Mouse (Mus musculus) hindbrain, embryonic 11.5 days (tissue): Measurements from ENCODE around the gene Rassf6. TPM values are rescaled to one million over a fixed set of nuclear protein-coding genes. Genes with fewer than 3 reads are reported as not detected.
"Not testable (repeated sequence)": the region's sequence is repeated elsewhere in the genome, so short reads cannot be mapped to it uniquely, and the experiment has no call there.

Experiments
- ATAC-seq: fragments of 200-750 bp; cut with Nextera tagmentation; 2 replicates; pipeline ENCODE4 v1.8.0; 2017; ENCODE audit warnings: mild to moderate bottlenecking, moderate TSS enrichment, moderate library complexity; ENCODE audit not compliant: low FRiP score
- DNase-seq: peaks from one replicate; pipeline ENCODE4 v3.0.0-alpha.2; 2015; ENCODE audit warnings: low spot score
- H3K27ac ChIP-seq: fragments of 300-500 bp; sonication (generic); 2 replicates; pipeline ENCODE4 v1.5.1; 2014; ENCODE audit warnings: mild to moderate bottlenecking, low read depth, low read length
- H3K27me3 ChIP-seq: fragments of 300-500 bp; sonication (generic); 2 replicates; pipeline ENCODE4 v1.6.1; 2014; ENCODE audit warnings: mild to moderate bottlenecking, low read length, moderate library complexity, mixed read lengths; ENCODE audit not compliant: control insufficient read depth, insufficient read depth
- H3K36me3 ChIP-seq: fragments of 300-500 bp; sonication (generic); 2 replicates; pipeline ENCODE4 v1.6.1; 2014; ENCODE audit warnings: mild to moderate bottlenecking, low read length, moderate library complexity, mixed read lengths; ENCODE audit not compliant: control insufficient read depth, insufficient read depth
- H3K4me1 ChIP-seq: fragments of 300-500 bp; sonication (generic); replicated peaks from 2 replicates; pipeline ENCODE4 v1.6.1; 2014; ENCODE audit warnings: low read length, mixed read lengths; ENCODE audit not compliant: control insufficient read depth, insufficient read depth
- H3K4me2 ChIP-seq: fragments of 300-500 bp; sonication (generic); replicated peaks from 2 replicates; pipeline ENCODE4 v1.6.1; 2014; ENCODE audit warnings: mild to moderate bottlenecking, low read depth, low read length
- H3K4me3 ChIP-seq: fragments of 300-500 bp; sonication (generic); 2 replicates; pipeline ENCODE4 v1.5.1; 2014; ENCODE audit warnings: low read depth, low read length
- H3K9ac ChIP-seq: fragments of 300-500 bp; sonication (generic); 2 replicates; pipeline ENCODE4 v1.6.1; 2014; ENCODE audit warnings: low read depth, low read length
- H3K9me3 ChIP-seq: fragments of 300-500 bp; sonication (generic); 2 replicates; pipeline ENCODE4 v1.6.1; 2016; ENCODE audit warnings: low read length; ENCODE audit not compliant: control insufficient read depth
- WGBS: fragments of 180-500 bp; shearing (Covaris S2); extraction: QIAGEN DNeasy Blood & Tissue Kit; methylation state at CpG from one replicate; pipeline ENCODE4 v1.1.7; 2014; 5-methylcytosine and 5-hydroxymethylcytosine counted together
- polyA plus RNA-seq: library from polyadenylated mRNA; unstranded; fragments of >200 nt; fragmentation: Nextera tagmentation; extraction: Ambion mirVana; gene quantifications from 2 replicates; pipeline ENCODE4 v1.2.1, GENCODE M21; 2014

Rassf6 gene
- polyA plus RNA-seq, 1 experiment from 2014 or later: 1.2 TPM

DNA sequence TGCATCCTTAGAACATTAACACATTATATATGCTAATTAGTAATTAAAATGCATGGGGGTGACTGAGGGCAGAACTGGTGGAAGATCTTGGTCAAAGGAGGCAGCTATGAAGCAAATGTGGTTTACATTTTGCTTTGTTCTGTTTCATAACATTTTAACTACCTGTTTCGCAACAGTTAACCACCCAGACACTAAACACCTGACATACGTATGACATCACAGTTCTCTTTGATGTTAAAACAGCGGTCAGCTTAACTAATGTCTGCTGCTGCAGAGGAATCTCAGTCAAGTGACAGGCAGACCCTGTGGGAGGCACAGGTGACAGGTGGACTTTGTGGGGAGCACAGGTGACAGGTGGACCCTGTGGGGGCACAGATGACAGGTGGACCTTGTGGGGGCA is 22.6 kb downstream of the Rassf6 start:
- H3K36me3 ChIP-seq: no peaks in the 10 kb centered on the region
- no peaks in the 10 kb centered on the region for H3K4me1 ChIP-seq
- H3K4me3 ChIP-seq: no peak overlapping the region
- H3K4me2 ChIP-seq: no peak overlapping the region
- no peak for DNase-seq
- 96% methylated on average over 3 of the region's 3 CpGs for WGBS
- H3K9ac ChIP-seq: no peak overlapping the region
- H3K27ac ChIP-seq: no peak overlapping the region
- no peaks in the 10 kb centered on the region for H3K27me3 ChIP-seq
- no peak for ATAC-seq
- no peaks in the 10 kb centered on the region for H3K9me3 ChIP-seq

DNA sequence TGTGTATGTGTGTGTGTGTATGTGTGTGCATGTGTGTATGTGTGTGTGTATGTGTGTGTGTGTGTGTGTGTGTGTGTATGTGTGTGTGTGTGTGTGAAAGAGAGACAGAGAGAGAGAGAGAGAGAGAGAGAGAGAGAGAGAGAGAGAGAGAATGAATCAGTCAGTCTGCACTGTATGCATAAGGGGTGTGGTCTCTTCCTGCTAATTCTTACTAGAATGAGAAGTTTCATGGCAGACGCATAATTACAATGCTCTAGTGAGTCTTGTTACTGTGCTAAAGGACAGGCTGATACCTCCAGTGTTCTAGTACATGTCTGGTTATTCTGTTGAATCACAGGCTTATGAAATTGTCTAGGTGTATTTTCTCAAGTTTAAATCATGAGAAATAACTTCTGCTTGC is 27.7 kb downstream of the Rassf6 start:
- H3K9me3 ChIP-seq, H3K9ac ChIP-seq, ATAC-seq, H3K27ac ChIP-seq, H3K4me3 ChIP-seq, H3K4me1 ChIP-seq, H3K36me3 ChIP-seq, H3K4me2 ChIP-seq, DNase-seq, H3K27me3 ChIP-seq: not testable (repeated sequence)
- WGBS: 95% methylated on average over 1 of the region's 1 CpGs

GRCm38 (mm10) chr5:90611996-90612611 is 28.4 kb downstream of the Rassf6 start:
- H3K4me3 ChIP-seq: no peak overlapping the region
- no peak overlapping the region for H3K4me2 ChIP-seq
- WGBS: 87% methylated on average over 6 of the region's 6 CpGs
- H3K9ac ChIP-seq: no peak overlapping the region
- no peaks in the 10 kb centered on the region for H3K36me3 ChIP-seq
- ATAC-seq (no peak), DNase-seq (no peak)
- H3K4me1 ChIP-seq: no peaks in the 10 kb centered on the region
- no peaks in the 10 kb centered on the region for H3K9me3 ChIP-seq
- H3K27ac ChIP-seq: no peak overlapping the region
- no peaks in the 10 kb centered on the region for H3K27me3 ChIP-seq

GRCm38 (mm10) chr5:90611388-90611787 is 29.1 kb downstream of the Rassf6 start:
- H3K9me3 ChIP-seq: no peaks in the 10 kb centered on the region
- H3K36me3 ChIP-seq: no peaks in the 10 kb centered on the region
- no peaks in the 10 kb centered on the region for H3K4me1 ChIP-seq
- H3K4me3 ChIP-seq: no peak overlapping the region
- no peaks in the 10 kb centered on the region for H3K27me3 ChIP-seq
- ATAC-seq (no peak), DNase-seq (no peak)
- 88% methylated on average over 3 of the region's 3 CpGs for WGBS
- H3K4me2 ChIP-seq: no peak overlapping the region
- no peak overlapping the region for H3K27ac ChIP-seq
- no peak overlapping the region for H3K9ac ChIP-seq

- Histone ChIP-seq H3K9me3 (no peaks in the 10 kb centered on the region), H3K36me3 (no peaks in the 10 kb centered on the region), H3K27me3 (no peaks in the 10 kb centered on the region), H3K4me1 (no peaks in the 10 kb centered on the region), H3K27ac (no peak overlapping the region), H3K4me3 (no peak overlapping the region), H3K9ac (no peak overlapping the region), H3K4me2 (no peak overlapping the region)
- 71% methylated on average over 11 of the region's 11 CpGs for WGBS
- ATAC-seq: no peak
- no peak for DNase-seq
These were observed 31.6 kb downstream of the Rassf6 start for GRCm38 (mm10) chr5:90608906-90609305.

- Histone ChIP-seq H3K9ac (no peak overlapping the region), H3K27ac (no peak overlapping the region), H3K9me3 (no peaks in the 10 kb centered on the region), H3K4me3 (no peak overlapping the region), H3K27me3 (no peaks in the 10 kb centered on the region), H3K4me1 (no peaks in the 10 kb centered on the region), H3K4me2 (no peak overlapping the region), H3K36me3 (no peaks in the 10 kb centered on the region)
- WGBS: 58% methylated on average over 13 of the region's 13 CpGs
- ATAC-seq: no peak
- no peak for DNase-seq
These were observed 37.0 kb downstream of the Rassf6 start for GRCm38 (mm10) chr5:90603407-90603923.

DNA sequence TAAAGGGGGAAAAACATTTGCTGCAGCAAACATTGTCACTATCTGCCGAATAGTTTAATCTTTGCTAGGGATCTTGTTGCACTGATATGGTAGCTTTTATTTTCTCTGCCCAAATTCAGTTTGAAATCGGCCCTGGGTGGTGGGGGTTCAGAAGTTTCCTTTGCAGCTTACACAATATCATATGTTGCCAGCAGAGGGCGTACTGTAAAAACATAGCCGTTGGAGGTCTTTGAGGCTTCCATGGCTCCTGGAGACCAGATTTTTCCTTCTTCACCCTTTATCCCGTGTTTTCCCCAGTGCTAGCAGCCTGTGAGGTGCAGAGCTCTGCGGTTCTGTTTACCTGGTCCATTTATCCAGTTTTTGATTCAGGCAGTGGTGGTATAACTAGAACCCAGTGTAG is 39.0 kb downstream of the Rassf6 start:
- peak; percentile 73 for DNase-seq
- no peaks in the 10 kb centered on the region for H3K36me3 ChIP-seq
- no peak overlapping the region for H3K4me2 ChIP-seq
- 25% methylated on average over 6 of the region's 6 CpGs for WGBS
- no peak overlapping the region for H3K4me3 ChIP-seq
- no peaks in the 10 kb centered on the region for H3K27me3 ChIP-seq
- H3K9me3 ChIP-seq: no peaks in the 10 kb centered on the region
- no peak for ATAC-seq
- H3K9ac ChIP-seq: no peak overlapping the region
- H3K27ac ChIP-seq: no peak overlapping the region
- no peaks in the 10 kb centered on the region for H3K4me1 ChIP-seq

DNA sequence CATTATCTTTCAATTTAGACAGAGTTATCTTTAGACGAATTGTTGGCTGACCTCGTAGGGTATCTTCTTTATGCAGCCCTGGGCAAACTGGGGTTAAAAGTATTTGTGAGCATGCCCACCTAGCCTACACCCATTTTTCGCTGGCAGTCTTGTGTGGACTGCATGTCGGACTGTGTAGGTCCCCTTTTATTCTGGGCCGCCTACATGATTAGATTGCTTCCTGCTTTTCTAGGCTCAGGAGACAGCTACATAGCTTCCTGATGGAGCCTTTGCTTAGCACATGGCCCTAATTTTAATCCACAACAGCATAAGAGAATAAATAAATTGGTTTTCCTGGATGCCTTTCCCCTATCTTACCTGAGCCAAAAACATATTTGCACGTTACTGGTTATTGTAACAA is 44.3 kb downstream of the Rassf6 start:
- 84% methylated on average over 6 of the region's 6 CpGs for WGBS
- ATAC-seq (no peak), DNase-seq (no peak)

GRCm38 (mm10) chr5:90594945-90595344 is 45.5 kb downstream of the Rassf6 start:
- no peak for ATAC-seq
- H3K4me1 ChIP-seq: no peaks in the 10 kb centered on the region

More for the DNA sequence above, 44.3 kb downstream of the Rassf6 start:
- Histone ChIP-seq H3K4me2 (no peak overlapping the region), H3K4me1 (no peaks in the 10 kb centered on the region), H3K9ac (no peak overlapping the region), H3K9me3 (no peaks in the 10 kb centered on the region), H3K27me3 (no peaks in the 10 kb centered on the region), H3K4me3 (no peak overlapping the region), H3K27ac (no peak overlapping the region), H3K36me3 (no peaks in the 10 kb centered on the region)

More at GRCm38 (mm10) chr5:90594945-90595344, 45.5 kb downstream of the Rassf6 start:
- Histone ChIP-seq H3K27ac (no peak overlapping the region), H3K9me3 (no peaks in the 10 kb centered on the region), H3K27me3 (no peaks in the 10 kb centered on the region), H3K4me2 (no peak overlapping the region), H3K36me3 (no peaks in the 10 kb centered on the region), H3K4me3 (no peak overlapping the region), H3K9ac (no peak overlapping the region)
- no peak for DNase-seq
- WGBS: 94% methylated on average over 13 of the region's 13 CpGs
